Mouse (Mus musculus) stomach, postnatal 0 days (tissue): ENCODE results near the gene Abhd15. TPM values are rescaled to one million over a fixed set of nuclear protein-coding genes. Genes with fewer than 3 reads are reported as not detected.
A peak's percentile ranks its signal among the peaks of the same experiment; 100 is the strongest.
"Not testable (repeated sequence)": the region's sequence is repeated elsewhere in the genome, so short reads cannot be mapped to it uniquely, and the experiment has no call there.

ENCODE experiments used
- ATAC-seq: fragments of 200-750 bp; cut with Nextera tagmentation; 2 replicates; pipeline ENCODE4 v1.8.0; 2017; ENCODE audit not compliant: low FRiP score, low TSS enrichment
- DNase-seq: peaks from one replicate; pipeline ENCODE4 v3.0.0-alpha.2; 2016; ENCODE audit warnings: low spot score
- H3K27ac ChIP-seq: fragments of 300-500 bp; sonication (generic); replicated peaks from 2 replicates; pipeline ENCODE4 v1.5.1; 2014; ENCODE audit warnings: mild to moderate bottlenecking, control low read depth
- H3K27me3 ChIP-seq: fragments of 300-500 bp; sonication (generic); 2 replicates; pipeline ENCODE4 v1.6.1; 2014; ENCODE audit warnings: low read length; ENCODE audit not compliant: control insufficient read depth, insufficient read depth
- H3K36me3 ChIP-seq: fragments of 300-500 bp; sonication (generic); 2 replicates; pipeline ENCODE4 v1.6.1; 2014; ENCODE audit warnings: low read length, mixed read lengths; ENCODE audit not compliant: control insufficient read depth, insufficient read depth
- H3K4me1 ChIP-seq: fragments of 300-500 bp; sonication (generic); replicated peaks from 2 replicates; pipeline ENCODE4 v1.6.1; 2014; ENCODE audit warnings: antibody characterized with exemption; ENCODE audit not compliant: control insufficient read depth, insufficient read depth
- H3K4me2 ChIP-seq: fragments of 300-500 bp; sonication (generic); replicated peaks from 2 replicates; pipeline ENCODE4 v1.6.1; 2014; ENCODE audit warnings: low read depth, mild to moderate bottlenecking, control low read depth, moderate library complexity
- H3K4me3 ChIP-seq: fragments of 300-500 bp; sonication (generic); 2 replicates; pipeline ENCODE4 v1.5.1; 2014; ENCODE audit warnings: low read depth, low read length, control low read depth
- H3K9ac ChIP-seq: fragments of 300-500 bp; sonication (generic); 2 replicates; pipeline ENCODE4 v1.6.1; 2014; ENCODE audit warnings: mild to moderate bottlenecking, low read length, control low read depth, mixed read lengths
- H3K9me3 ChIP-seq: fragments of 300-500 bp; sonication (generic); 2 replicates; pipeline ENCODE4 v1.6.1; 2016; ENCODE audit warnings: low read length; ENCODE audit not compliant: control insufficient read depth
- CTCF ChIP-seq: IDR thresholded peaks from 2 replicates; pipeline ENCODE4 v1.5.1; 2016; ENCODE audit warnings: antibody characterized with exemption, low read depth, mild to moderate bottlenecking, moderate library complexity
- EP300 ChIP-seq: optimal IDR thresholded peaks from 2 replicates; pipeline ENCODE3; 2016; ENCODE audit warnings: antibody characterized with exemption
- WGBS: fragments of 180-500 bp; shearing (Covaris S2); extraction: QIAGEN DNeasy Blood & Tissue Kit; methylation state at CpG from one replicate; pipeline ENCODE4 v1.1.7; 2014; 5-methylcytosine and 5-hydroxymethylcytosine counted together
- polyA plus RNA-seq: library from polyadenylated mRNA; unstranded; fragments of >200 nt; fragmentation: Nextera tagmentation; extraction: Ambion mirVana; gene quantifications from 2 replicates; pipeline ENCODE4 v1.2.1, GENCODE M21; 2015

Abhd15 gene
- polyA plus RNA-seq, 1 experiment from 2014 or later: 1.9 TPM

- H3K4me1 ChIP-seq: no peaks in the 10 kb centered on the region
- ATAC-seq (no peak), DNase-seq (no peak)
- H3K36me3 ChIP-seq: no peaks in the 10 kb centered on the region
- H3K4me2 ChIP-seq: no peak overlapping the region
- no peak overlapping the region for H3K4me3 ChIP-seq
- TF ChIP-seq CTCF (no peak), EP300 (no peak)
- no peak overlapping the region for H3K27ac ChIP-seq
- no peaks in the 10 kb centered on the region for H3K27me3 ChIP-seq
- no peak overlapping the region for H3K9ac ChIP-seq
- H3K9me3 ChIP-seq: no peaks in the 10 kb centered on the region
- WGBS: 52% methylated on average over 5 of the region's 5 CpGs
Measured at GRCm38 (mm10) chr11:77520601-77521529, 5.9 kb downstream of the Abhd15 start.

- Histone ChIP-seq H3K4me3 (no peak overlapping the region), H3K36me3 (no peaks in the 10 kb centered on the region), H3K9ac (no peak overlapping the region), H3K4me2 (no peak overlapping the region), H3K9me3 (no peaks in the 10 kb centered on the region), H3K27me3 (no peaks in the 10 kb centered on the region), H3K27ac (no peak overlapping the region), H3K4me1 (no peaks in the 10 kb centered on the region)
- TF ChIP-seq EP300: no peak
- no peak for TF ChIP-seq CTCF
- 78% methylated on average over 3 of the region's 3 CpGs for WGBS
- ATAC-seq (no peak), DNase-seq (no peak)
Measured at GRCm38 (mm10) chr11:77525804-77526486, 11.0 kb downstream of the Abhd15 start.

GRCm38 (mm10) chr11:77528420-77528819 lies 13.5 kb downstream of the Abhd15 start:
- H3K27ac ChIP-seq, H3K4me3 ChIP-seq, H3K4me1 ChIP-seq, H3K4me2 ChIP-seq, H3K9ac ChIP-seq, DNase-seq, ATAC-seq, H3K36me3 ChIP-seq, H3K27me3 ChIP-seq, H3K9me3 ChIP-seq: not testable (repeated sequence)
- 85% methylated on average over 3 of the region's 3 CpGs for WGBS
- peak; percentile 20; the same call in 1 of the 2 replicates for TF ChIP-seq CTCF

GRCm38 (mm10) chr11:77529644-77530043 lies 14.7 kb downstream of the Abhd15 start:
- WGBS: 65% methylated on average over 3 of the region's 3 CpGs
- H3K4me3 ChIP-seq: no peak overlapping the region
- H3K27me3 ChIP-seq: no peaks in the 10 kb centered on the region
- no peak for TF ChIP-seq CTCF
- TF ChIP-seq EP300: no peak
- H3K9ac ChIP-seq: no peak overlapping the region
- DNase-seq (no peak), ATAC-seq (no peak)
- no peaks in the 10 kb centered on the region for H3K9me3 ChIP-seq
- H3K4me2 ChIP-seq: no peak overlapping the region
- no peaks in the 10 kb centered on the region for H3K36me3 ChIP-seq
- H3K4me1 ChIP-seq: no peaks in the 10 kb centered on the region
- no peak overlapping the region for H3K27ac ChIP-seq

- Histone ChIP-seq H3K9ac (no peak overlapping the region), H3K4me3 (no peak overlapping the region), H3K4me2 (no peak overlapping the region), H3K27me3 (no peaks in the 10 kb centered on the region), H3K36me3 (no peaks in the 10 kb centered on the region), H3K27ac (no peak overlapping the region), H3K4me1 (no peaks in the 10 kb centered on the region), H3K9me3 (no peaks in the 10 kb centered on the region)
- ATAC-seq: no peak
- 84% methylated on average over 2 of the region's 2 CpGs for WGBS
- DNase-seq: no peak
- no peak for TF ChIP-seq CTCF
- TF ChIP-seq EP300: no peak
Measured at GRCm38 (mm10) chr11:77530862-77531261, 15.9 kb downstream of the Abhd15 start.
